Mouse (Mus musculus) T-helper 17 cell (primary cell): ENCODE measurements around the gene Actl6a.

ENCODE experiments used
- in situ Hi-C, 2 experiments: fragments of 300-600 bp; cut with MboI, MseI; formaldehyde crosslinking; loops; 1 replicate in 1 of 2; 2 replicates in 1 of 2; pipeline ENCODE4 v1.15.1; 2025; ENCODE audit warnings: high pct_unique_total_duplicates in 2 of 2

The Actl6a gene

DNA sequence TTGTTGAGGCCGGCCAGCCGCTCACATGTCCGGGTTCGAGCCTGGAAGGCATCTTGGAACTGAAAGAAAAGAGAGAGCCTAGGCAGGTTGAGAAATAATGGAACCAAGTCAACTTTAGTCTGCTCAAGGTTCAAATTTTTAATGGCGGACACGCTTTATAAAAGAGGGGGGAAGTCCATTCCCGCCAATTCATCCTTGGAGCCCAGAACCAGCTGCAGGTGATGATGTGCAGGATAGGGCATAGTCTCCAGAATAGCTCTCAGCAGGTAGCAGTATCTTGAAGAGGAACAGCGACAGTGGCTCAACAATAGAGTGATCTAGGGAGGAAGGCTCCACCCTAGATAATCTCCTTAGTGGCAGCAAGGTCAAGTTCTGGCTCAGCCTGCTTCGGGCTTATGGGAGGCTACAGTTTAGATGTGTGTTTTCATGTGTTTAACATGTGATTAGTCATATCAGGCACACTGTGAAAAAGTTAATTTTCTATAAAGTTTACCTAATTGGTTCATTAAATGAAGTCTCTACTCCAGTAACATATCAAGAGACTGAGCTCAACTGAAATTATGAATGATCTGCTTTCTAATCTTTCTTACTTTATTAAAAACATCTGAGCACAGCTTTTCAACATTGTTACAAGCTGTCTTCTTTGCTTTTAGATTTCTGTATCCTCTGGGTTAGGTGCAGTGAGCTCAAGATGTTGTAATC is at the start of gene Actl6a:
Gene Actl6a (plus strand): TSS at position 652 of the 702 bp plus-strand sequence.
- in situ Hi-C loops: loop anchor here in 1 of 2 experiments (5.0 kb wide), 1 partner anchor 178 kb away; the partner anchor contains the start of gene Mfn1

DNA sequence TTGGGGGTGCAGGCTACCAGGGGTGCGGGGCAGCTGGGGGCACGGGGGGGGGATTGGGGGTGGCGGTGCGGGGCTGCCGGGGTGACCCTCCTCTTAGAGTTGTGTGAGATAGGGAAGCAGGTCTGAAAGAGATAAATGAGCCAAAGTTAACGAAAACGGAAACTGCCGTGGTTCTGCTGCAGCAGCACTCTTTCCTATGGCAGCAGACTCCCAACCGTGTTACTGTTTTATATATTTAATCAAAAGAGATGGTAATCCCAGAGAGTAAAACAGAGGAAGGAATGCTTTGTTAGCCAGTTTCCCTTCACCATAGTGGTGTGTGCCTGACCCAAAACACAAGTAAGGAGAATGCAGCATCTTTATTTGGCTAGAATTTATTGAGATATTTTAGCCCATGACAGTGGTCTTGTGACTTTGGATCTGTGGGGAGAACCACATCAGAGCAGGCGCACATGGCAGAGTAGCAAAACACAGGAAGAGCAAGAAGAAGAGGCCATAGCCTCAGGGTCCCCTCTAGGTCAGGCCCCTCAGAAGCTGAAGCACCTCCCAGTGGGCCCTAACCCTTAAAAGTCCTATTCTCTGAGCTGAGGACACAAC is 49.6 kb upstream of the Actl6a start:
- in situ Hi-C loops: no loop called here

DNA sequence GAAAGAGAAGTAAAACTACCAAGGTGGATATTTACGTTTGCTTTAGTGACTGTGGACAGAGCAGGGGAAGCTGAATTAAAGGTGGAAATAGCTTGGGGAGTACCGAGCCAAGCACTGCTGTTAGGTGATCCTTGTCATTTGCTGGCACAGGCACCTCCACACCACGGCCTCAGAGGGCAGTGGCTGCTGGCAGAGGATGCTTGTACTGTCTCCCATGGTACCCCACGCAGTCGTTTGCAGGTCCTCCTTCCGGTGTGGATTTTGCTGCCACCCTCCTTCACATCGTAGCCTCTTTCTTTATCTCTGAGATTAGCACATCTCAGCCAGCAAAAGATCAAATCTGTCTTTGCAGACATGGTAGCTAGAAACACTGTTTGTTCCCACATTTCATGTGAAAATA is 47.7 kb upstream of the Actl6a start:
- in situ Hi-C loops: no loop called here

DNA sequence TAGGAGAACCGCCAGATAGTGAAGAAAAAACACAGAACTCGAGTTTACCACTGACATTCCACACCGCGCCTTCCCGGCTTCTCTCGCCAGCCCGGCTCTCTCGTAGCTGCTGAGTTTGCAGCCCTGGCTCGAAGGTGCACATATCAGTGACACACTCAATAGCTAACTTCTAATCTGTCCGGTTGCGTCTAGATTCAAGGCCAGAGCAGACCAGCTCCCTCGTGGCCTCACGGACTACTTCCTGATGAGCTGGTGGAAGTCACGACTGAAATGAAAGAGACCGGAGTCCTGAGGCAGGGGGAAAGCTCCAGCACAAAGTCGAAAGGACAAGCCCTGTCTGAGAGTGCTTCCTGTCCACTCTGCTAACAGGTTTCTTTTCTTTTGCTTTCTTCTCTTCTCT is 47.3 kb upstream of the Actl6a start:
- in situ Hi-C loops: no loop called here

DNA sequence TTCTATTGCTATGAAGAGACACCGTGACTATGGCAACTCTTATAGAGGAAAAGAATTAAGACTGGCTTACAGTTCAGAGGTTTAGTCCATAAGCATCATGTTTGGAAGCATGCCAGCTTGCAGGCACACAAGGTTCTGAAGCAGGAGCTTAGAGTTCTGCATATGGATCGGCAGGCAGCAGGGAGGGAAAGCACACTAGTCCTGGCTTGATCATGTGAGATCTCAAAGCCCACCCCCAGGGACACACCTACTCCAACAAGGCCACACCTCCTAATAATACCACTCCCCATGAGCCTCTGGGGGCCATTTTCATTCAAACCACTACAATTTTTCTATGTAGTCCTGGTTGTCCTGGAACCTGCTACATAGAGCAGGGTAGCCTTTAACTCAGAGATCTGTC is 46.6 kb upstream of the Actl6a start:
- in situ Hi-C loops: no loop called here

DNA sequence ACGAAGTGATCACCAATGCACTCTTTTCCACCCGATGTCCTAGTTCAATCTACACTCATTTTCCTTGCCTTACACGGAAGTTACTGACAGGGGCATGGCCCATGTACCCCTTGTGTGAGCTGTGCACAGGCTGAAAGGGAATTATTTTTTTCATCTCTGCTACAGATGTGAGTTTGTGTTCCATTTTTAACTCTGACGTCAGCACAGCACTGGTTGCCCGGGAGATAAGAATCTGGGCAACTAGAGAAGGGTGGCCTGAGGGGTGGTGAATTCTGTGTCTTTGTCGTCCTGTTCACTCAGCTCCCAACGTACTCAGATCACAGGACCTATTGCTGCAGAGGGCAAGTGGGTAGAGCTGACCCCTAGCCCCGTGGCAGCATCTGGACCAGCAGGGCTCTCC is 45.8 kb upstream of the Actl6a start:
- in situ Hi-C loops: no loop called here

DNA sequence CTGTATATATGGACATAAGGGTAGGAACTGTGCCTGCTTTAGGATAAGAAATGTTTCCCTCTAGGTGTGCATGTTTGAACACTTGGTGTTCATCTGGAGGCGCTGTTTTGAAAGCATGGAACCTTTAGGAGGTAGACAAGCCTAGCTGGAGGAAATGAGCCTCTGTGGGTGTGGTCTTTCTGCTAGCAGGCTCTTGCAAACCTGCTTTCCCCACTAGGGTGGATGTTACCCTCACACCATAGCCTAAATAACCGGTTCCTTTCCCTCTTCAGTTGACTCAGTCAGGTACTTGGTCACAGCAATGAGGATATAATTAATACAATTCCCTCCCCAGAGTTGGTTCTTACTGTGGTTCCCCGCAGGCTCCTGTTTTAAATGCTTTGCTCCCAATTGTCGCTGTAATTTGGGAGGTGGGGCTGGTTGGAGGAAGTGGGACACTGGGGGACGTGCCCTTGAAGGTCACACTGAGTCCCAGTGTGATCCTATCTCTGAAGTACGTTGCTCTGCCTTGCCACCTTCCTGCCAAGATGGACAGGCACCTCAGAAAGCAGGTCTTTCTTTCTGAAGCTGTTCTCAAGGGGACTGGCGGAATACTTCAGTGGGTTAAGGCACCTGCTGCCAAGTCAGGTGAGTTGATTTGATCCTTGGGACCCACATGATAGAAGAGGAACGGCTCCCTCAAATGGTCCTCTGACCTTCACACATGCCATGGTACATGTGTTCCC is 45.1 kb upstream of the Actl6a start:
- in situ Hi-C loops: no loop called here

DNA sequence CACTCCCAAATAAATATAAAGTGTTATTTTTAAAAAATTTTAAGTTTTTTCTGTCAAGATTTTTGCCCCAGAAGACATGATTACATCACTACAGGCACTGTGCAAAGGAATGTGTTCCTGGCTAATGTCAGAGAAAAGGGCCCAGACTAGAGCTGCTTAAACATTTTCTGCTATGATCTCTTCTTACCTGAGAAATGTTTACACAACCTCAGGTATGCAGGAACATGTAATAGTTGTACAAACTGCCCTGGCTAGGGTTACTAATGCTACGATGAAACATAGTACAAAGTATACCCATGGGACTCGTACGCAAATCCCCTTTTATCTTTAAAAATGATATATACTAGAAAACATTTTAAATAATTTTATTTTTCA is 44.6 kb upstream of the Actl6a start:
- in situ Hi-C loops: no loop called here

DNA sequence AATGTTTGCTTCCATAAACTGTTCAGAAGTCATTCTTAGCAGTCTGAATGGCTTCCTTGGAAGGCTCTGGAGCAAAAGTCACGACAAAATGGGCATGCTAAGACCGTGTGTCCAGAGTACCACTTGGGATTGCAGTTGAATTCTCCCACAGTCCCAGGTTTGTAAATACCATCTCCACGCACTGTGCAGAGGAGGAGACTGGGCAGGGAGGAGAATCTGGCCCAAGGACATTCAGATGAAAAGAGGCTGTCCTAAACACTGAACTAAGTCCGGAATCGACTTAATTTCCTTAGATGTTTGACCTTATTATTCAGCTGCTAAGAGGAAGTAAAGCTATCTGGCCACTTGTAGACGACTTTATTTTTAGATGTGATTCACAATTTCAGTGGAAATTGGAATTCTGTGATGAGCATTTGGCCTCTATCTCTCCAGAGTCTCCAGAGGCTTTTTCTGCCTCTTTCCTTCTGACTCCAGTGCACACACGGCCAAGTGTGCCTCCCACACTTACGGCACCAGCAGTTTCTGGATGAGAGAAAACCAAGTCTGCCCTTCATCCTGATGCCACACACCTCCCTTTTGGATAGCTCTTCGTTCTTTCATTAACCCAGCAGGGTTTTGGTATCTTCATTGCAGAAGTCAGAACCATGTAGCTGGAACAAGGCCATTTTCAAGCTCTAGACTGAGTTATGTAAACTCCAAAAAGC is 37.7 kb upstream of the Actl6a start:
- in situ Hi-C loops: no loop called here

DNA sequence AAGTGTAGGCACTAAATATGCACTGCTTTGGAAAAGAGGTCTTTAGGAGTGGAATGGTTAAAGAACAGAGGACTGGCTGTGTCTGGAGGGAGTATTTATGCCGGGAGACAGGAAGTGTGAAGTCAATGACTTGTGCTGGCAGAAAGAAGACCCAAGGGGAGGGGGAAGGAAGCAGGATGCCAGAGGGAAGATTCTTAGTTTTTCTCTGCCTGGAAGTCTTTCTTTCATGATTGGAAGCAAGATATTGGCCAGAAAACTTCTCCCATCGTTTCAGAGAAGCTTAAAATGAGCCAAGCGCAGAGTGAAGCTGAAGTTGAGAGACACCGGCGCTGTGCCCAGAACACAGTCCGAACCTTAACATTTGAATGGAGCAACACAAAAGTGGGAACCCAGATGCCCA is 36.9 kb upstream of the Actl6a start:
- in situ Hi-C loops: no loop called here

DNA sequence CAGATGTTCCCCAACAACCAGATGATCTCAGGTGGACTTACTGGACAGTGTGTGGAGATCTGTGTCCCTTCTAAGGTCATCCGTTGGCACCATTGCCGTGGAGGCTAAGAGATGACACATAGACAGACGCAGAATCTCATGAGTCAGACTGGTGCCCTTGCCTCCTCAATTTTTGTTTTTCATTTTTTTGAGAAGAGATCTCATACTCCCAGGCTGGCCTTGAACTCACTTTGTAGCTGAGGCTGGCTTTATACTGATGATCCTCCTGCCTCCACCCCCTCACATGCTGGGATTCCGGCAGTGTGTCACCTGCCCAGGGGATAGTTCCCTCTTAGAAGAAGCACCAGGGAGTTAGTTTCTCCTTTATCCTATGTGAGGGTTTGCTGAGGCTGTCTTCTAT is 35.9 kb upstream of the Actl6a start:
- in situ Hi-C loops: no loop called here

DNA sequence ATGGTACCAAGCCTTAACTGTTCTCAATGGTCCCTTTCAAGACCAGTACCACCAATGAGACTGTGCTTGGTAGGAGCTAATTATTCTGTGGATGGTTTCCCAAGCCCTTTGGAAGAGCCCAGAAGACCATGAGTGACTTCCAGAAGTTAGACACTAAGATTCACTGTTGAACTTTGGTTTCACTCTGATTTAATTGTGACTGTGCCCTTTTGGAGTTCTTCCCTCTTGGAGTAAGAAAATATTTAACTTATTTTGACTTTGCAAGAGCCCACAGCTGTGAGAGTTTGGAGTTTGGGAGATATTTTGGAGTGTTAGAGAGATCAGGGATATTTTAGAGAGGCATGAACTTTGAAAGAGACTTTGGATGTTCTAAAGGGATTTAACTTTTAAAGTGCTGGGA is 32.9 kb upstream of the Actl6a start:
- in situ Hi-C loops: no loop called here

DNA sequence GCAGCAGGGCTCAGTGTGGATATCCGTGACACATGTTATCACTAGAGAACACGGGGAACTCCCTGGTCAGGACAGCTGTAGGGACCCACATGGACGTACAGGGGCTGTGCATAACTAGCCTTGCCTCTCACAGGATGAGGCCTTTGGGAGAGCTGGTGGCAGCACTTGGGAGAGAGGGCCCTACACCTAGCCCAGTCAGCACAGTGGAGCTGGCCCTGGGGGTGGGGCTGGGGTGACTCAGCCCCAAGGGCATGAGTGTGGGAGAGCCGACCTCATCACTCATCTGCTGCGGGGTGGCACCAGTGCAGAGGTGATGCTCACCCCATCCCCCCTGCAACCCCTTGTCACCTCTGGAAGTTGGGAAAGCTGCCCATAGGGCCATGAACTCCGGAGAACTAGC is 29.7 kb upstream of the Actl6a start:
- in situ Hi-C loops: loop anchor here in 1 of 2 experiments (25.0 kb wide), 1 partner anchor 889 kb away; no protein-coding TSS in a partner anchor

DNA sequence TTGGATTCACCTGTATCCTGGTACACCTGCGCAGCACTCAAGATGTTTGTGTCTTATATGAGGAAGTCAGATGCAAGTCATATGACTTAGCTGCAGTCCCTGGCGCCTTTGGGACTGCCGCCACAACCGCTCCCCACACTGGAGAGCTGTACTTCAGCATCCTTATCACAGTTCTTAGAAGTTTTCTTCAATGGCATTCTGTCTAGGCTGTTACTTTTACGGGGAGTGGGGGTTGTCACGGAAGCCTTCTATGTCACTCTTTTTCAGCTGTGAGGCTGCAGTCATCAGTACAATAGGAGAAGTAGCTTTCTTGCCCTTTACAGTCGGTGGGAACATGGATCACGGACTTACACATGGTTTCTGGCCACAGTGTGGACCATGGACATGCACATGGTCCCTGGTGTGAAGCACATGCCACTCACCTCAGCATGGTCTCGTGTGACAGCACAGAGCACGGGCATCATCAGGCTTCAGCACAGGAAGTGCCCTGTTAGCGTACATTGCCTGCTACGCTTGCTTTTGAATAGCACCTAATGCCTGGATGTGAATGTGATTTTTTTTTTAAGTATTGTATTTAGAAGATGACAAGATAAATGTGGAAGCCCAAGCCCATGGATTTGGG is 23.1 kb upstream of the Actl6a start:
- in situ Hi-C loops: loop anchor here in 1 of 2 experiments (25.0 kb wide), 1 partner anchor 896 kb away; no protein-coding TSS in a partner anchor

DNA sequence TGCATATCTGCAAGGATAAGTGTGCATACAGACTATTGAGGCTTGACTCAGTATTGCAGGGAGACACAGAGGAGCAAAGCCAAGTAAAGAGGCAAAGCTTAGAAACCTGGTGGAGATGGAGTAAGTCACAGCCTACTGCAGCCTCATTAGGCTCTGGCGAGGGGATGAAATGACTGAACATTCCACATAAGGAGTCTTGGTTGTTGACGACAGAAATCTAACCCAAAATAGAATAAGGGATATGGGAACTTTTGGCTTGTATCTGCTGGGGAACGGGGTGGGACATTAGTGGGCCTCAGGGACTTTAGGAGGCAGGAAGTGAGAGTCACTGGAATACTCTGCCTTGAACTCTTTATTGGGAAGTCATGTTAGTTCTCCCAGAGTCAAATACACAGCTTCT is 21.5 kb upstream of the Actl6a start:
- in situ Hi-C loops: loop anchor here in 1 of 2 experiments (25.0 kb wide), 1 partner anchor 897 kb away; no protein-coding TSS in a partner anchor

DNA sequence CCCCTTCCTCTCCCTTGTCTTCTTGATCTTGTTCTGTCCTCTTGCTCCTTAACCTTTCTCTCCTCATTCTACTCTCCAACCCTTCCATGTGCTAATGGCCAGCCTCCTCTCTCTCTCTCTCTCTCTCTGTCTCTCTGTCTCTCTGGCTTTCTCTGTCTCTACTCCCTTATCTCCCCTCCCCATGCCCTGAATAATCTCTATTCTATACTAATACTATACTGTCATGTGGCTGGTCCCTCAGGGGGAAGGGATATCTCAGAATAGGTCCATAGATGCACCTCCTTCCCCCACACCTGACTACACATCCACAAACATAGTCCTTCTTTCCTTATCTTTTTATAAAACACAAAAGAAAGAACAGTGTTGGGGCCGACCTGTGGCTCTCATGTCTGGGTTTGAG is 19.6 kb upstream of the Actl6a start:
- in situ Hi-C loops: loop anchor here in 1 of 2 experiments (25.0 kb wide), 1 partner anchor 899 kb away; no protein-coding TSS in a partner anchor

DNA sequence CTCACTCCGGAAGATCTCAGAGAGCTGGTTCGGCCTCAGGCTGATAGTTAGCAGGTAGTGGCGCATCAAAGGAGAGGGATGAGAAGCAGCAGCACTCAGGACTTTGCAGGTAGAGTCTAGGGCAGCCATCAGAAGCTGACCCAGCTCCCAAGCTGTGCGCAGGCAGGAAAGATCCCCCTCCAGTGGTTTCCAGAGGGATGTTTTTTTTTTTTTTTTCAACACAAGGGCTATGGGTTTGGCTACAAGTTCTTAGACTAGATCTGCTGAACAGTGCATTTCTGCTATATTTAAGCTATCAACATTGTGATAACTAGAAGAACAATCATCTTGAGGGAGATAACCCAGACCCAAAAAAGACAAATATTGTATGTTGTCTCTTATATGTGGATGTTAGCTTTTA is 18.9 kb upstream of the Actl6a start:
- in situ Hi-C loops: loop anchor here in 1 of 2 experiments (25.0 kb wide), 1 partner anchor 900 kb away; no protein-coding TSS in a partner anchor

DNA sequence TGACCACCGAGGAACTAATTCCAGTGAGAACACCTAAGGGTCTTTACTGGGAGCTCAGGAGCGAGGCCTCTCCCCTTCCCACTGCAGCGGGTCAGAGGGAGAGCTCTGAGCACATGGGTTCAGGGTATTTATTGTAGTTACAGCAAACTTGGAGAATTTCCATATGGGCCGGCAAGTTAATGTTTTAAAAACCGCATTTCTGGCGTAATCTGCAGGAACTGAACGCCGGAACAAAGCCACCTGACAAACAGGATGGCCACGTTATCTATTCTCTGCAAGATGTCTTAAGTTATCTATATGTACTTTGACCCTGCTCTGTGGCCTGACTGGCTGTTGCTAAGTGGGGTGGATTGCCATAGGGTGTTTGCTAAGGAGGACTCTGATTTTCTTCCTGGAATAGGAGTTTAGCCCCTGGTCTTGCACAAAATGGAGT is 16.5 kb upstream of the Actl6a start:
- in situ Hi-C loops: loop anchor here in 1 of 2 experiments (25.0 kb wide), 1 partner anchor 902 kb away; no protein-coding TSS in a partner anchor

DNA sequence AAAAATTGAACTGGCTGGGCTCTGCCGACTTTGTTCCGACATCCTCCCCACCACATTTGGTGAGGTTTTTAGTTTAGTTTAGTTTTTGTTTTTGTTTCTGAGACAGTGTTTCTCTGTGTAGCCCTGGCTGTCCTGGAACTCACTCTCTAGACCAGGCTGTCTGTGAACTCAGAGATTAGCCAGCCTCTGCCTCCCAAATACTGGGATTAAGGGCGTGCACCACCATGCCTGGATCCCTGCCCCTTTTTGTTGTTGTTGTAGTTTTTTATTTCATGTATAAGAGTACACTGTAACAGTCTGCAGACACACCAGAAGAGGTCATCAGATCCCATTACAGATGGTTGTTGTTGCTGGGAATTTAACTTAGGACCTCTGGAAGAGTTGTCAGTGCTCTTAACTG is 16.1 kb upstream of the Actl6a start:
- in situ Hi-C loops: loop anchor here (10.0 to 25.0 kb wide), 3 partner anchors 85 to 903 kb away; no protein-coding TSS in a partner anchor

DNA sequence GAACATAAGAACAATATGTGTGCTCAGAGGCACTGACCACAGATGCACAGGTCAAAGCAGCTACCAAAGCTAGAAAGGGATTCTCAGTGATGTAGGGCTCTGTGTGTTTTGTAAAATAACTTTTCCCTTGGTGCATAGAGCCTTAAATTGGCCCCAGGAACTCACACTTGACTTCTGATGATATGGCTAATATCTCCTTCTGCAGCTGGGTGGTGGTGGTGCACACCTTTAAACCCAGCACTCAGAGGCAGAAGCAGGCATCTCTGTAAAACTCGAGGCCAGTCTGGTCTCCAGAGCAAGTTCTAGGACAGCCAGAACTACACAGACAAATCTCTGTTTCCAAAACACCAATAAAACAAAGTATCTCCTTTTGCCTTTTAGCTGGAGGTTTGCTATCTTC is 15.2 kb upstream of the Actl6a start:
- in situ Hi-C loops: loop anchor here (10.0 to 25.0 kb wide), 3 partner anchors 86 to 904 kb away; no protein-coding TSS in a partner anchor

DNA sequence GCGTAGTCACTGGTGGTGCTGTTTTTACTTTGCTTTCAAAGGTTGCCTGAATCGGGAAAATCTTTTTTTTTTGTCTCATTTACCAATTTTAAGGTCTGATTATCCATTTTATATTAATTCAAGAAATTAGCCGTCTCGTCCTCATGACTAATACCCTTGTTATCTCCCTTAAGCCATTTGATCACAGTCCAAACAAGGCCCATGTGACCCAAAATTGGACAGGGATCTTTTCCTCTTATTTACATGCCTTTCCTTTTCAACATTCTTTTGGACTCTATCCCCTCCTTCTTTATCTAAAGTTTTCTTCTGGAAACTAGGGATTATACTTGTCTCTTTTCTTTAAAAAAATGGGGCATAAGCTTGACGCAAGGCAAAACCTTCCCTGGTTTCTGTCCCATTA is 14.3 kb upstream of the Actl6a start:
- in situ Hi-C loops: loop anchor here (10.0 to 25.0 kb wide), 3 partner anchors 87 to 905 kb away; no protein-coding TSS in a partner anchor
